Mouse (Mus musculus): ENCODE results near the gene Cyba.

DNA sequence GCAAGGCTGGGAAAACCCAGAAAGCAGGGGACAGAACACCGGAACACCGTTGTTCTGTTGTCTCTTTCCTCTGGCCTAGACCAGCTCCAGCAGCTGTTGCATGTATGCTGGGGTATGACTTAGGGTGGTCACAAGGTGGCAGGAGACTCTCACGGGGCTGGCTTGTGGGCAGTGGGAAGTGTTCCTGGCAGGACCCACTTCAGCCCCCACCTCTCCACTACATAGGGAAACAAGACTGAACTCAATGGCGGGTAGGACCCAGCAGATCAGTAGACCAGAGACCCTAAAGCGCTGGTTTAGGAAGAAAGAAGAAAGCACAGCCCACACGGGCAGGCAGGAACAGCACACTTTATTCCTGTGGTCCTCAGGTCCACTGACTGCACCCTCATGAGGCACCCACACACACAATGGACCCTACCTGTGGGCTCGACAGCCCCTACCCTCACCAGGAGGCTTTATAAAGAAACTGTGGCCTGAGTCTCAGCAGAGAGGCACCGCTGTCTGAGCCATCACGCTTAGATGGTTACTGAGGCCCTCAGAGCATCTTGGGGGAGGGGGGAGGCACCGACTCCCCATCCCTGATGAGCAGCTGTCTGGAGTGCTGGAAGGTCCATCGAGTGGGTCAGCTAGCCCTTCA lies 657 bp upstream of the Cyba start:
- TF ChIP-seq CTCF (IDR thresholded peaks at IDR 0.05; ENCODE audit: low read depth) (peak; percentile 55), EP300 (IDR thresholded peaks at IDR 0.05; ENCODE audit: low read depth) (no peak)

Data from liver, embryonic 14.5 days (tissue).